Mouse (Mus musculus) cortical plate, adult 2 months (tissue): ENCODE data around the gene Lhfpl4. TPM values are rescaled to one million over a fixed set of nuclear protein-coding genes. Genes with fewer than 3 reads are reported as not detected.
A peak's percentile ranks its signal among the peaks of the same experiment; 100 is the strongest.

ENCODE experiments used
- H3K27ac ChIP-seq: fragments of 200-500 bp; 2 replicates; pipeline ENCODE4 v1.5.1; 2012; ENCODE audit warnings: low read length, control low read depth, inconsistent platforms; ENCODE audit not compliant: insufficient read depth
- H3K4me1 ChIP-seq: fragments of 200-500 bp; 2 replicates; pipeline ENCODE4 v1.6.1; 2011; ENCODE audit warnings: low read length; ENCODE audit not compliant: control insufficient read depth, insufficient read depth
- H3K4me3 ChIP-seq: fragments of 200-500 bp; 2 replicates; pipeline ENCODE4 v1.5.1; 2011; ENCODE audit warnings: mild to moderate bottlenecking, low read length, control low read depth; ENCODE audit not compliant: insufficient read depth
- CTCF ChIP-seq: fragments of 200-500 bp; IDR thresholded peaks from 2 replicates; pipeline ENCODE4 v1.5.1; 2011; ENCODE audit warnings: mild to moderate bottlenecking, control low read depth, low read length; ENCODE audit not compliant: insufficient read depth; ENCODE audit errors: extremely low read depth
- POLR2A ChIP-seq: fragments of 200-500 bp; IDR thresholded peaks from 2 replicates; pipeline ENCODE4 v1.6.1; 2011; ENCODE audit warnings: mild to moderate bottlenecking, low read length, control low read depth; ENCODE audit not compliant: insufficient read depth; ENCODE audit errors: extremely low read depth
- polyA plus RNA-seq: library from polyadenylated mRNA; depleted of rRNA; stranded (reverse); fragments of >200 nt; gene quantifications from 2 replicates; pipeline ENCODE4 v1.2.3, GENCODE M21; 2012

Gene Lhfpl4
- polyA plus RNA-seq, 1 experiment, result 58.6 TPM

- TF ChIP-seq CTCF, result no peak
- TF ChIP-seq POLR2A, result no peak
- Histone ChIP-seq H3K4me1 (no peaks in the 10 kb centered on the region), H3K27ac (no peak overlapping the region), H3K4me3 (no peak overlapping the region)
Measured at GRCm38 (mm10) chr6:113172011-113172410, 23.2 kb downstream of the Lhfpl4 start.

GRCm38 (mm10) chr6:113170651-113171050 is 24.5 kb downstream of the Lhfpl4 start:
- TF ChIP-seq POLR2A (no peak), CTCF (no peak)
- 0 out of 2 replicates have a peak, but pooled peaks cover 1% of the 10 kb centered on the region for H3K4me1 ChIP-seq
- no peak overlapping the region for H3K4me3 ChIP-seq
- no peak overlapping the region for H3K27ac ChIP-seq

- H3K4me3 ChIP-seq, result no peak overlapping the region
- 0 out of 2 replicates have a peak, but pooled peaks cover 1% of the 10 kb centered on the region for H3K4me1 ChIP-seq
- TF ChIP-seq POLR2A, result no peak
- TF ChIP-seq CTCF, result no peak
- H3K27ac ChIP-seq, result no peak overlapping the region
Measured at GRCm38 (mm10) chr6:113169852-113170251, 25.3 kb downstream of the Lhfpl4 start.

- Histone ChIP-seq H3K4me1 (0 out of 2 replicates have a peak, but pooled peaks cover 1% of the 10 kb centered on the region), H3K4me3 (no peak overlapping the region), H3K27ac (no peak overlapping the region)
- TF ChIP-seq POLR2A (no peak), CTCF (no peak)
Measured at GRCm38 (mm10) chr6:113168316-113168975, 26.7 kb downstream of the Lhfpl4 start.

- 0 out of 2 replicates have a peak overlapping the region, but pooled peaks have one; percentile 41 for H3K27ac ChIP-seq
- 0 out of 2 replicates have a peak, but pooled peaks cover 1% of the 10 kb centered on the region for H3K4me1 ChIP-seq
- peak overlapping the region; percentile 42 for H3K4me3 ChIP-seq
- peak; percentile 79 for TF ChIP-seq POLR2A
- TF ChIP-seq CTCF, result no peak
Measured at GRCm38 (mm10) chr6:113166661-113167251, 28.4 kb downstream of the Lhfpl4 start.

- no peak overlapping the region for H3K4me3 ChIP-seq
- 0 out of 2 replicates have a peak, but pooled peaks cover 1% of the 10 kb centered on the region for H3K4me1 ChIP-seq
- TF ChIP-seq CTCF, result no peak
- TF ChIP-seq POLR2A, result no peak
- no peak overlapping the region for H3K27ac ChIP-seq
Measured at GRCm38 (mm10) chr6:113163513-113163912, 31.7 kb downstream of the Lhfpl4 start.

- Histone ChIP-seq H3K4me1 (0 out of 2 replicates have a peak, but pooled peaks cover 1% of the 10 kb centered on the region), H3K4me3 (no peak overlapping the region), H3K27ac (no peak overlapping the region)
- no peak for TF ChIP-seq CTCF
- TF ChIP-seq POLR2A, result no peak
Measured at GRCm38 (mm10) chr6:113161982-113162381, 33.2 kb downstream of the Lhfpl4 start.

GRCm38 (mm10) chr6:113160106-113160505 is 35.1 kb downstream of the Lhfpl4 start:
- Histone ChIP-seq H3K4me1 (no peaks in the 10 kb centered on the region), H3K27ac (no peak overlapping the region), H3K4me3 (no peak overlapping the region)
- TF ChIP-seq POLR2A (no peak), CTCF (no peak)

- no peak overlapping the region for H3K27ac ChIP-seq
- H3K4me3 ChIP-seq, result no peak overlapping the region
- no peak for TF ChIP-seq CTCF
- TF ChIP-seq POLR2A, result no peak
- no peaks in the 10 kb centered on the region for H3K4me1 ChIP-seq
Measured at GRCm38 (mm10) chr6:113156064-113156463, 39.1 kb downstream of the Lhfpl4 start.

GRCm38 (mm10) chr6:113154886-113155285 is 40.3 kb downstream of the Lhfpl4 start:
- TF ChIP-seq POLR2A (no peak), CTCF (no peak)
- Histone ChIP-seq H3K4me1 (no peaks in the 10 kb centered on the region), H3K4me3 (no peak overlapping the region), H3K27ac (no peak overlapping the region)
